Mouse (Mus musculus): ENCODE results near the gene Pcolce2. TPM values are rescaled to one million over a fixed set of nuclear protein-coding genes. Genes with fewer than 3 reads are reported as not detected.

The Pcolce2 gene
- polyA plus RNA-seq, 1 experiment: 0.78 TPM

DNA sequence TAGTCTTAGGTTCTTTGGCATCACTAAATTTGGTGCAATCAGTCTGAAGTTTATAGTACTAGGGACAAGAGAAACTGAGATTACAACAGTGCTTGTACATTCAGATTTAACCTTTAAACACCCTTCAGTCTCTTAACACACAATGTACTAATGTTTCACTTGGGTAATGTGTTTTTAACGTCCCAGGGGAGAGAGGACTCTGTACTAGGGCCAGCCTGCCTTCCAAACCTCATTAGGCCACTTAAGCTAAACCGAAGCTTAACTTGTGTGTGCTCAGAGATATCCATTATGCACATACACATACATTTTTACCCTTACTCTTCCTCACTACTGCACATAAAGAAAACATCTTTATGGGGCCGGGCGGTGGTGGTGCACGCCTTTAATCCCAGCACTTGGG is 109.9 kb downstream of the Pcolce2 start:
- H3K27me3 ChIP-seq (replicated peaks; ENCODE audit: control insufficient read depth, insufficient read depth, low read length): no peaks in the 10 kb centered on the region
- H3K36me3 ChIP-seq (ENCODE audit: control insufficient read depth, insufficient read depth, low read length): no peaks in the 10 kb centered on the region
- TF ChIP-seq CTCF (conservative IDR thresholded peaks at IDR 0.05; ENCODE audit: insufficient read depth, insufficient read length, low read depth, low read length): no peak
- WGBS: 63% methylated on average over 5 of the region's 5 CpGs
- peaks cover 18% of the 10 kb centered on the region; the same call in 1 of the 2 replicates for H3K4me1 ChIP-seq (ENCODE audit: control insufficient read depth, insufficient read depth, low read length)
- H3K4me3 ChIP-seq (ENCODE audit: insufficient read depth, low read depth, low read length): no peak overlapping the region
- H3K27ac ChIP-seq (ENCODE audit: insufficient read depth, low read depth, low read length): peak overlapping the region; percentile 53; the same call in 1 of the 2 replicates
- peak; percentile 69 for DNase-seq

Other genes with a start within 250 kb of the Pcolce2 start
- gene Chst2, start 230.9 kb upstream of the Pcolce2 start, polyA plus RNA-seq (2012; rRNA removed): 2.6 and 3.3 TPM in 2 replicates
- 3.0 and 4.8 TPM in 2 replicates for gene U2surp, start 125.6 kb upstream of the Pcolce2 start, polyA plus RNA-seq (2012; rRNA removed)
- 33.3 and 48.2 TPM in 2 replicates for gene Paqr9, start 77.9 kb upstream of the Pcolce2 start, polyA plus RNA-seq (2012; rRNA removed)
- 11.6 and 13.6 TPM in 2 replicates for gene Trpc1, start 112.8 kb downstream of the Pcolce2 start, polyA plus RNA-seq (2012; rRNA removed)
- 12.0 and 21.6 TPM in 2 replicates for gene Pls1, start 207.7 kb downstream of the Pcolce2 start, polyA plus RNA-seq (2012; rRNA removed)
- 2.7 and 2.8 TPM in 2 replicates for gene Atr, start 220.0 kb downstream of the Pcolce2 start, polyA plus RNA-seq (2012; rRNA removed)

Data from kidney, adult 2 months (tissue).